Mouse (Mus musculus) limb, embryonic 13.5 days (tissue): Measurements from ENCODE around the gene Fbxo21. TPM values are rescaled to one million over a fixed set of nuclear protein-coding genes. Genes with fewer than 3 reads are reported as not detected.

ENCODE experiments used
- ATAC-seq: fragments of 200-750 bp; cut with Nextera tagmentation; 2 replicates; pipeline ENCODE4 v1.8.0; 2017; ENCODE audit warnings: low read depth, moderate number of reproducible peaks, moderate TSS enrichment; ENCODE audit not compliant: low FRiP score
- H3K27ac ChIP-seq: fragments of 300-500 bp; sonication (generic); 2 replicates; pipeline ENCODE4 v1.5.1; 2015; ENCODE audit warnings: inconsistent platforms, mild to moderate bottlenecking, moderate library complexity
- H3K27me3 ChIP-seq: fragments of 300-500 bp; sonication (generic); 2 replicates; pipeline ENCODE4 v1.6.1; 2015; ENCODE audit warnings: mild to moderate bottlenecking, inconsistent platforms
- H3K36me3 ChIP-seq: fragments of 300-500 bp; sonication (generic); 2 replicates; pipeline ENCODE4 v1.6.1; 2015; ENCODE audit warnings: inconsistent platforms, mild to moderate bottlenecking, moderate library complexity
- H3K4me1 ChIP-seq: fragments of 300-500 bp; sonication (generic); 2 replicates; pipeline ENCODE4 v1.6.1; 2015; ENCODE audit warnings: inconsistent platforms
- H3K4me2 ChIP-seq: fragments of 300-500 bp; sonication (generic); replicated peaks from 2 replicates; pipeline ENCODE4 v1.6.1; 2015; ENCODE audit warnings: inconsistent platforms, mild to moderate bottlenecking, moderate library complexity
- H3K4me3 ChIP-seq: fragments of 300-500 bp; sonication (generic); 2 replicates; pipeline ENCODE4 v1.5.1; 2015; ENCODE audit warnings: moderate library complexity, mild to moderate bottlenecking, inconsistent platforms
- H3K9ac ChIP-seq: fragments of 300-500 bp; sonication (generic); 2 replicates; pipeline ENCODE4 v1.6.1; 2015; ENCODE audit warnings: mild to moderate bottlenecking, inconsistent platforms
- H3K9me3 ChIP-seq: fragments of 300-500 bp; sonication (generic); 2 replicates; pipeline ENCODE4 v1.6.1; 2016; ENCODE audit warnings: inconsistent platforms
- WGBS: fragments of 180-500 bp; shearing (Covaris S2); methylation state at CpG from one replicate; pipeline ENCODE4 v1.1.7; 2015; 5-methylcytosine and 5-hydroxymethylcytosine counted together
- polyA plus RNA-seq: library from polyadenylated mRNA; unstranded; fragments of >200 nt; fragmentation: Nextera tagmentation; extraction: Ambion mirVana; gene quantifications from 2 replicates; pipeline ENCODE4 v1.2.1, GENCODE M21; 2015

The Fbxo21 gene
- polyA plus RNA-seq, 1 experiment from 2014 or later, result 70.1 TPM

DNA sequence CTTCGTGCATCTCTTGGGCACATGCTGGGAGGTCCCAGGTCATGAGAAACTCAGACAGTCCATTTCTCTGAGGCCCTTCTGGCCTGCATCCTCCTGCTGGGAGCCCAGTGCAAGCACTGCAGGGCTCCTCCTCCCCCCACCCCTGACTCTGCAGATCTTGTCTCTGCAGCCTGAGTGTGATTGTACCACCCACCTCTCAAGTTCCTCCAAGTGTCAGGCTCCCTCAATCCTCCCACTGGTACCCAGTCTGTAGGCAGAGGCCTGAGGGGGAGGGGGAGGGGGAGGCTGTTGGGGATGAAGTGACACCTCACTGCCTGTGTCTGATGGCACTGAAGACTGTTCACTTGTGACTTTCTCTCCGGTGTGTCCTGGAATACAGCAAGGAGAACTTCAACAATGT lies 76.7 kb downstream of the Fbxo21 start:
- Histone ChIP-seq H3K4me3 (no peak overlapping the region), H3K9ac (no peak overlapping the region), H3K9me3 (no peaks in the 10 kb centered on the region), H3K27ac (no peak overlapping the region), H3K27me3 (no peaks in the 10 kb centered on the region; the same call in 1 of the 2 replicates), H3K4me1 (peaks cover 16% of the 10 kb centered on the region), H3K4me2 (no peak overlapping the region), H3K36me3 (no peaks in the 10 kb centered on the region)
- no peak for ATAC-seq
- WGBS, result 90% methylated on average over 2 of the region's 2 CpGs

GRCm38 (mm10) chr5:118057508-118058111 lies 81.1 kb downstream of the Fbxo21 start:
- Histone ChIP-seq H3K9me3 (no peaks in the 10 kb centered on the region), H3K4me3 (no peak overlapping the region), H3K4me1 (peaks cover 20% of the 10 kb centered on the region), H3K36me3 (peaks cover 7% of the 10 kb centered on the region), H3K27ac (no peak overlapping the region), H3K4me2 (no peak overlapping the region), H3K27me3 (no peaks in the 10 kb centered on the region; the same call in 1 of the 2 replicates), H3K9ac (peak overlapping the region; percentile 14; the same call in 1 of the 2 replicates)
- 0 out of 2 replicates have a peak, but pooled peaks have one; percentile 13 for ATAC-seq
- 17% methylated on average over 8 of the region's 8 CpGs for WGBS

DNA sequence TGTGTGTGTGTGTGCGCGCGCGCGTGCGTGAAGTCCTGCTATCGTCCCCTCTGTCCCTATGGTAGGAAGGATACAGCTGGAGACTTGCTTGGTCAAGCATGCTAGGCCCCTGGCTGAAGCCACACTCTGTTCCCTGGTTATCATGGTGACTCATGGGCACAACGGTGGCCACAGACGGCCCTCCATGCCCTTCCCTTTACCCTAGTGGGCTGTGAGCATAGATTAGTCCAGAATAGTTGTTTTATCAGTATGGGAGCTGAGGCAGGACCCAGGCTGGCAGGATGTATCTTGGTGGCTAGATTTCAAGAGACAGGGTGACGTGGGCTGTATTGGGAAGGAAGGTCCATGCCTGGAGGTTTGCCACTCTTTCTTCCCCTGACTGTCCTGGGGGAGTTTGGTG lies 82.3 kb downstream of the Fbxo21 start:
- Histone ChIP-seq H3K27ac (no peak overlapping the region), H3K9ac (no peak overlapping the region), H3K27me3 (no peaks in the 10 kb centered on the region; the same call in 1 of the 2 replicates), H3K36me3 (peaks cover 13% of the 10 kb centered on the region), H3K4me1 (peaks cover 20% of the 10 kb centered on the region), H3K9me3 (no peaks in the 10 kb centered on the region), H3K4me2 (no peak overlapping the region), H3K4me3 (no peak overlapping the region)
- ATAC-seq, result no peak
- WGBS, result 87% methylated on average over 10 of the region's 10 CpGs

- Histone ChIP-seq H3K4me3 (no peak overlapping the region), H3K4me1 (peaks cover 27% of the 10 kb centered on the region), H3K27me3 (no peaks in the 10 kb centered on the region; the same call in 1 of the 2 replicates), H3K4me2 (no peak overlapping the region), H3K9me3 (no peaks in the 10 kb centered on the region), H3K9ac (no peak overlapping the region), H3K36me3 (peaks cover 18% of the 10 kb centered on the region), H3K27ac (no peak overlapping the region)
- WGBS, result 86% methylated on average over 9 of the region's 9 CpGs
- no peak for ATAC-seq
These were observed 83.1 kb downstream of the Fbxo21 start for GRCm38 (mm10) chr5:118059646-118060045.

Other genes with a start within 250 kb of the Fbxo21 start
- gene Nos1, start 195.7 kb upstream of the Fbxo21 start, polyA plus RNA-seq, result 0.18 and 0.28 TPM in 2 replicates
- gene Tesc, start 51.0 kb downstream of the Fbxo21 start, polyA plus RNA-seq, result 2.0 and 2.2 TPM in 2 replicates
- gene Fbxw8, start 178.7 kb downstream of the Fbxo21 start, polyA plus RNA-seq, result 29.0 and 30.1 TPM in 2 replicates
- 0.10 and 0.17 TPM in 2 replicates for gene Hrk, start 187.9 kb downstream of the Fbxo21 start, polyA plus RNA-seq